Mouse (Mus musculus) small intestine, adult 2 months (tissue): ENCODE measurements at regions not wholly inside any gene's neighbourhood (a gene's known extent, or its start where the extent isn't known, plus 50 kb on each side); places are given as distances from the start of the nearest gene placed in this dataset.

ENCODE experiments used
- CTCF ChIP-seq: fragments of 200-500 bp; IDR thresholded peaks from 2 replicates; pipeline ENCODE4 v1.5.1; 2012; ENCODE audit warnings: low read depth, mild to moderate bottlenecking, control low read depth, inconsistent platforms, low read length, moderate library complexity, mixed read lengths; ENCODE audit not compliant: insufficient replicate concordance, insufficient read length; ENCODE audit errors: extremely low read depth
- POLR2A ChIP-seq: fragments of 200-500 bp; IDR thresholded peaks from 2 replicates; pipeline ENCODE4 v1.6.1; 2012; ENCODE audit warnings: low read depth, mild to moderate bottlenecking, control low read depth, inconsistent platforms, low read length, moderate library complexity

DNA sequence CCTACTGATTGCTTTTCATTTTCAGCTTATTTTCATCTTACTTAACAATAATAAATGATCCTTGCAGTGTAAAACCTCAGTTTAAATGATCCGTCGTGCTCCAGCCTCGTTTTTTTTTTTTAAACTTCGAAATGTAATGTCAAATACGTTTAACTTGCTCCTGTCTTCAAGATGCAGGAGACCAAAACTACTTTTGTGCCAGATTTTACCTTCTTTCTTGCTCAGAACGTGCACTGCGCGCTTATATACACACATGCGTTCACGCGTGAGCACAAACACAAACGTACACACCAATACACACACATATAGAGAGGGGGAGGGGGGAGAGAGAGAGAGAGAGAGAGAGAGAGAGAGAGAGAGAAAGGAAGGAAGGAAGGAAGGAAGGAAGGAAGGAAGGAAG is 216.5 kb downstream of the Mef2c start:
- TF ChIP-seq CTCF (no peak), POLR2A (no peak)
